ENCODE assay signal across 8 mouse cellular contexts in the genomic region with DNA sequence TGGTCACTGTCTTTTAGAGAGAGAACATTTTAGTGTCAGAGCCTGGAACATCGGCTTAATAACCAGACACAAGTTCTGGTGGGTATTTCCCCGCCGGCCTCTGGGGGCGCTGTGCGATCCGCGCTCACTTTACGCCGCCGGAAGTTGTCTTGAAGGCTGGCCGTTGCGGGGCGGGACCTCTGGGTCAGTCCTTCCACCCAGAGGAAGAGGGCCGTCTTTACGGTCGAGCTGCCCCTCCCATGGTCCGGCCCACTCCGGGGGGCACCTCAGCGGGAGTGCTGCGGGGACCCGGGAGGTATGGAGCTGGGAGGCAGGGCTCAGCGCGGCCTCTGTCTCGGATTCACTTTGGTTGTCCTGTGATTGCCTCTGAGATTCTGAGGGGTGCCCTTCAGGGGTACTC. TPM values are rescaled to one million over a fixed set of nuclear protein-coding genes. Genes with fewer than 3 reads are reported as not detected.
DNase-seq lines count a peak whose midpoint lies in the region.

No protein-coding gene starts in this region.

- H3K27ac ChIP-seq in hindbrain, embryonic 10.5 days, result peak overlapping the region; percentile 92

- H3K27me3 ChIP-seq in hindbrain, embryonic 10.5 days (ENCODE audit: insufficient read depth, poor library complexity, severe bottlenecking), result no peaks in the 10 kb centered on the region

- WGBS in hindbrain, embryonic 10.5 days, result under 1% methylated on average over 24 of the region's 24 CpGs

- H3K4me3 ChIP-seq in hindbrain, embryonic 10.5 days, result peak overlapping the region; percentile 90

- peak; percentile 87 for DNase-seq in MEL-GATA-1-ER (ENCODE audit: extremely low read depth, low read depth)
- DNase-seq in cerebellum, adult 8-10 months, result peak; percentile 95
- peak; percentile 91 for DNase-seq in forelimb bud, embryonic 11.5 days (ENCODE audit: low read depth, low spot score)
- peak; percentile 95 for DNase-seq in hindbrain, embryonic 10.5 days (ENCODE audit: low spot score)
- DNase-seq in layer of hippocampus, postnatal 10 days (ENCODE audit: low spot score in 2 of 2), result peak; percentile 96 to 97
- peak; percentile 98 for DNase-seq in lung, postnatal 10 days
- DNase-seq in ovary, postnatal 36 days (ENCODE audit: low spot score), result peak; percentile 94
- peak; percentile 95 for DNase-seq in thymus, postnatal 25 days

- no peaks in the 10 kb centered on the region for H3K9me3 ChIP-seq in hindbrain, embryonic 10.5 days

- peaks cover 35% of the 10 kb centered on the region for H3K36me3 ChIP-seq in hindbrain, embryonic 10.5 days

- H3K4me1 ChIP-seq in hindbrain, embryonic 10.5 days (replicated peaks), result peaks cover 36% of the 10 kb centered on the region

RNA-seq across cellular contexts. Expression of a gene that starts 2.7 kb away (rescaled TPM):
- polyA plus RNA-seq in hindbrain, embryonic 10.5 days (2016; fragmentation: Nextera tagmentation; extraction: Ambion mirVana), result 219 and 260 TPM in 2 replicates
- total RNA-seq in layer of hippocampus, postnatal 10 days (2021), result 100 to 1,000 TPM; 250 to 255 TPM

RNA-seq across cellular contexts. Expression of a gene that starts 3.7 kb away (rescaled TPM):
- polyA plus RNA-seq in hindbrain, embryonic 10.5 days (2016; fragmentation: Nextera tagmentation; extraction: Ambion mirVana), result 95.9 and 119 TPM in 2 replicates
- 10 to 100 TPM; 25.6 to 27.9 TPM for total RNA-seq in layer of hippocampus, postnatal 10 days (2021)

RNA-seq across cellular contexts. Expression of a gene that starts 48.0 kb away (rescaled TPM):
- polyA plus RNA-seq in hindbrain, embryonic 10.5 days (2016; fragmentation: Nextera tagmentation; extraction: Ambion mirVana), result 22.7 and 27.3 TPM in 2 replicates
- 10 to 100 TPM; 88.0 to 92.7 TPM for total RNA-seq in layer of hippocampus, postnatal 10 days (2021)

Comparison
In these comparisons a context has a peak if more than half of its experiments do, and no peak if none do; other contexts are left out.
1. Peak in every context shown above with its lines: DNase-seq, H3K4me3 ChIP-seq and H3K27ac ChIP-seq.